Mouse (Mus musculus): Measurements from ENCODE around the gene Trak1. TPM values are rescaled to one million over a fixed set of nuclear protein-coding genes. Genes with fewer than 3 reads are reported as not detected.

The Trak1 gene
- polyA plus RNA-seq, 1 experiment from 2014 or later: 32.9 TPM

DNA sequence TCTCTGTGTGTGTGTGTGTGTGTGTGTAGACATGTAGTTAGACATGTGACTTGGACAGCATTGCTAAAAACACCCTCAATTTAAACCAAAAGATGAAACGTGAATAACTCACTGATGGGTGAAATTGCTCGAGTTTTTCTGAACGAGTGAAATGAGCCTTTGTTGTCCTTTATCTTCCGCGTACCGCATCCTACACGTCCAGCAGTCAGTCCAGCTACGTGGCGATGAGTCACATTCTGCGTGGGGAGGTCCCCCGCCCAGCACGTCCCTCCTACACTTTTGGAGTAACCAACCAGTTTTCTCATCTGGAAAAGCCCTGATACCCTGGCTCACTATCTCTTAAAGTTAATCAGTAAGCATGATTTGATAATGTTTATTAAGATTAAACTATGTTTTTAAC, 116.9 kb downstream of the Trak1 start:
- H3K27ac ChIP-seq: no peak overlapping the region
- peaks cover 25% of the 10 kb centered on the region; the same call in 1 of the 2 replicates for H3K79me2 ChIP-seq (ENCODE audit: inconsistent target)
- no peak overlapping the region for H3K4me3 ChIP-seq (ENCODE audit: inconsistent target)
- 91% methylated on average over 12 of the region's 12 CpGs for WGBS (ENCODE audit: missing documents)
- no peaks in the 10 kb centered on the region; the same call in 1 of the 2 replicates for H3K36me3 ChIP-seq (ENCODE audit: inconsistent target)

DNA sequence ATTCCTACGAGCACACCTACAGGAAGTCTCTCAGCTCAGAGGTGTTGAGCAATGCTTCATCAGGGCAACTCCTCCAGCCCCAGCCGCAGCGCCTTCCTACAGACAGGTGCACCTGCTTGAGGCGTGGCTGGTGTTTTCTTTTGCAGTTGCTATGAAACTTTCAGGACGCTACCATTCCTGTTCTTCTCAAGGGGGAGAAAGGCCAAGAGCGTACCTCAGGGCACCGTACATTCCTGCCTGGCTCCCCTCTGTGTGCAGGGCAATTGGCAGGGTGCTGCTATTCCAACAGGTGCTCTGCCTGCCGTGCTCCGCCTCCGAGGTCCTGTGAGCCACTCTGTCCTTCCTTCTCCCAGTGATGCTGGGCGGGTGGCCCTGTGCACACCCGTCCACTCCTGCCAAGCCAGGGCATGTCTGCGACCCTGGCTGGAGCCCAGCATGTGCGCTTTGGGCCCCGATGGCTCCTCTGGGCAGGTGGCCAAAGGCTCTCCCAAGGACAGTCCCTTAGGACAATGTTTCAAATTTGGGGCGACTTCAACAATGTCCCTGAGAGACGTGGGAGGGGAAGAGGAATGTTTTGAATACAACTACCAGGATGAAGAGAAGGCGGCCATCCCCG, 118.4 kb downstream of the Trak1 start:
- WGBS (ENCODE audit: missing documents): 94% methylated on average over 19 of the region's 19 CpGs
- H3K27ac ChIP-seq: no peak overlapping the region
- no peak overlapping the region for H3K4me3 ChIP-seq (ENCODE audit: inconsistent target)
- H3K36me3 ChIP-seq (ENCODE audit: inconsistent target): no peaks in the 10 kb centered on the region; the same call in 1 of the 2 replicates
- H3K79me2 ChIP-seq (ENCODE audit: inconsistent target): peaks cover 36% of the 10 kb centered on the region; the same call in 1 of the 2 replicates

DNA sequence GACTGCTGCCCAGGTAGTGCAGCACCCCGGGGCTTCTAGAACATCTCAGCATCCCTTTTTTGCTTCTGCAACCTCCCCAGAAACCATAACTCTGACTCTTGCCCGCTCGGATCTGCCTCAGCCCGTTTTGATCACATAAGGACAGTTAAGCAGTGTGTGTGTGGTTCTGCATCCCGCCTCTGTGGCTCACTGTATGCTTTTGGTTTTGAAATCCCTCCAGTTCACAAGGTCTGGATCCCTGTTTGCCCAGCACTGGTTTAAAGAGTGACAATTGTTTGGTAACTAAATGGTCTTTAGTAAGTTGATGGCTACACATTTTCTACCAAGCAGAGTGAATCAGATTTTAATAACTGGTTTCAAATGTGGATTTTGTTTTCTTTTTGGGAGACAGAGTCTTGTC, 119.2 kb downstream of the Trak1 start:
- no peak overlapping the region for H3K27ac ChIP-seq
- H3K79me2 ChIP-seq (ENCODE audit: inconsistent target): peaks cover 43% of the 10 kb centered on the region; the same call in 1 of the 2 replicates
- no peak overlapping the region for H3K4me3 ChIP-seq (ENCODE audit: inconsistent target)
- no peaks in the 10 kb centered on the region; the same call in 1 of the 2 replicates for H3K36me3 ChIP-seq (ENCODE audit: inconsistent target)
- 90% methylated on average over 5 of the region's 5 CpGs for WGBS (ENCODE audit: missing documents)

DNA sequence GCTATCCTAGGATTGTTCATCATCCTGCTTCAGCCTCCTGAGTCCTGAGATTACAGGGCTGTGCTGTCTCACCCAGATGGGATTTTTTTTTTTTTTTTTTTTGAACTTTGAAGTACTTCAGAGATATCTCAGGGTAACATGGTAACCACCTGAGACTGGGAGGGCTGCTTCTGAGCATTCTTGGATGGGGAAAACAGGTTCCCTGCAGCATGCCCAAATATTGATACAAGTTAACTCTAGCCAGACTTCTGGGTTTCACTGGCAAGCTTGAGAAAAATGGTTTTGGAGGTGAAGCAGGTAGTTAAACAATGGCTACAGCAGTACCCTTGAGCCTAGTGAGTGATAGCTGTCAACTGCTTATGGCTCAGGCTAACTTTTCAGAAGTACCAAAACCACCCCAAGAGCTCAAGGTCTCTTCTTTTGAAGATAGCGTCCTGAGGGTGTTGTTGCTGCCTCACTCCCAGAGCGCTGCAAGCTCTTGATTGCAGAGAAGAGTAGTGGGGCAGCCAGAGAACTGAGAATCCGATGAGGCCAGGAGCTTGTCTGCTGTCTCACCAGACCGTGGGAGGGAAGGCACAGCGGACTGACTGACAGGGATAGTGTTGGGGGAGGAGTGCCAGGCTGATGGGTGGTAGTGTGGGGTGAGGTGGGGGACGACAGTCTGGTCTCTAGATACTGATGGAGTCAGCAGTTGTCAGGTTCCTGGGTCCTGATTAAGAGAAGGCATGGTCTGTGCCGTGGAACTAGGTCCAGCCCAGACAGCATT, 119.8 kb downstream of the Trak1 start:
- Histone ChIP-seq H3K36me3 (ENCODE audit: inconsistent target) (no peaks in the 10 kb centered on the region; the same call in 1 of the 2 replicates), H3K4me3 (ENCODE audit: inconsistent target) (no peak overlapping the region), H3K27ac (no peak overlapping the region), H3K79me2 (ENCODE audit: inconsistent target) (peaks cover 49% of the 10 kb centered on the region; the same call in 1 of the 2 replicates)
- WGBS (ENCODE audit: missing documents): 95% methylated on average over 7 of the region's 7 CpGs

DNA sequence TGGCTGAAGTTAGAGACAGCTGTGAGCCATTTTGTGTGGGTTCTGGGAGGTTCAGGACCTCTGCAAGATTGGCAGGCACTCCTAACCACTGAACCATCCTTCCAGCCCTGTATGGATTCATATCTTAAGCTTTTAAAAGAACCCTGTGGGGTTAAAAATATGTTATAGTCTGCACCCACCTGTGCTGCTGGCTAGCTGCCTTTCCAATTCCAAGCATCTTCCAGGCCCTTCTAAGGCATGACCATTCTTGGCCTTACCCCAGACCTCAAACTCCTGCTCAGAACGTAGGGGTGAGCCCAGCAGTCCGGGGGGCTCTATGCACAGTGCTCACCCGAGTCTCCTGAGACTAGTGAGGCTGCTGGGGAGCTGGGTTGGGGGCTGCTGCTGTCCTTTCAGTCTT, 121.7 kb downstream of the Trak1 start:
- Histone ChIP-seq H3K27ac (no peak overlapping the region), H3K4me3 (ENCODE audit: inconsistent target) (no peak overlapping the region), H3K36me3 (ENCODE audit: inconsistent target) (no peaks in the 10 kb centered on the region; the same call in 1 of the 2 replicates), H3K79me2 (ENCODE audit: inconsistent target) (peaks cover 61% of the 10 kb centered on the region; the same call in 1 of the 2 replicates)
- 88% methylated on average over 3 of the region's 3 CpGs for WGBS (ENCODE audit: missing documents)

DNA sequence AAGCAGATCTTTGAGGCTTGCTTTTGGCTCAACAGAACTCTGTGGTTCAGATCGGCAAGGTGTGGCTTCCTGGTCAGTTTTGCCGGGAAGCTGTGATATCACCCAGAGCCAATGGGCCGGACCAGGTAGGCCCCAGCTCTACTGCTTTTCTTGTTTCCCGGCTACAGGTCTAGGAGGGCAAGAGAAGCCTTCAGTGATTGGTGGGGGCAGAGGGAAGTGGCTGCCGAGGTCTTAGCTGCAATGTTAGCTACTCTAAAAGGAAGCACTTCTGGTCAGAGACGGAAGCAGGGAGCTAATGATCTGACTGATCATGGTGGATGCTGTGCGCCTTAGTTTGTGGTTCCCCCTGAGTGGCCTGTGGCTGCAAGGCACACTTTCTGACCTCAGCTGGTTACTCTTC, 122.3 kb downstream of the Trak1 start:
- H3K36me3 ChIP-seq (ENCODE audit: inconsistent target): no peaks in the 10 kb centered on the region
- WGBS (ENCODE audit: missing documents): 12% methylated on average over 7 of the region's 7 CpGs
- no peak overlapping the region for H3K4me3 ChIP-seq (ENCODE audit: inconsistent target)
- H3K79me2 ChIP-seq (ENCODE audit: inconsistent target): peaks cover 61% of the 10 kb centered on the region; the same call in 1 of the 2 replicates
- no peak overlapping the region for H3K27ac ChIP-seq

DNA sequence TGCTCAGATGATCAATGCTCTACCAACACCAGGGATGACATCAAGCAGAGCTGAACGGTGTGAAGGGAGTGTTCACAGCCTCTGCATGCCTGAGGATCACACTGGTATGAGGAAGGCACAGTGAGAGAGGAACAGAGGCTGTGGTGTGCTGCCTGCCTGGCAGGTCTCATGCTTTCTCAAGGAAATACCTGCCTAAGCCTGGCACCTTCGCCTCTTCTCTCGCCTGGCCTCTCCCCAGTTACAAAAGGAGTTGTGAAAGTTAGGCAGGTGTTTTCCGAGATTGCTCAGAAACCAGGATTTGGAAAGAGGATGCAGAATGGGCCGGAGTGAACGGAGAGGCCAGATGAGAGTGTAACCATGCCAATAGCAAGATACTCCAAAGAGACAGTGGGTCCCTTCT, 123.5 kb downstream of the Trak1 start:
- H3K27ac ChIP-seq: no peak overlapping the region

DNA sequence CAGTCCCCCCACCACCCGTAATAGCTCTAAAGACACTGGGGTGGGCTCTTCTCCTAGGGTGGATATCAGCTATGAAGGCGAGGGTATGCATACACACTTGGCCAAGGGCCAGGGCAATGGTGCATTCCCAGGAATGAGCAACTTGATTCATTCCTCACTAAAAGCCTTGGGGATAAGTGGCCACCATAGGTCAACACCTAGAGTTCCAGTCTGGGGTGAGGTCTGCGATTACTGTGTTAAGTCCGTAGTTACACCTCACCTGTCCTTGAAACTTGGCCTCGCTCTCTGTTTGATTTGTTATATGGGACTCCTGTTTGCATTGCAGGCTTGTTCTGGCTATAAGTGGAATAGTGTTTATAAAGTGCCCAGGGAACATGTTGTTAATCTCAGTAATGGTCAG, 125.1 kb downstream of the Trak1 start:
- H3K79me2 ChIP-seq (ENCODE audit: inconsistent target): peaks cover 76% of the 10 kb centered on the region; the same call in 1 of the 2 replicates
- H3K36me3 ChIP-seq (ENCODE audit: inconsistent target): no peaks in the 10 kb centered on the region
- 97% methylated on average over 5 of the region's 5 CpGs for WGBS (ENCODE audit: missing documents)
- no peak overlapping the region for H3K4me3 ChIP-seq (ENCODE audit: inconsistent target)
- H3K27ac ChIP-seq: no peak overlapping the region

More for the DNA sequence above, 123.5 kb downstream of the Trak1 start:
- no peaks in the 10 kb centered on the region for H3K36me3 ChIP-seq (ENCODE audit: inconsistent target)
- H3K4me3 ChIP-seq (ENCODE audit: inconsistent target): no peak overlapping the region
- H3K79me2 ChIP-seq (ENCODE audit: inconsistent target): peaks cover 61% of the 10 kb centered on the region; the same call in 1 of the 2 replicates
- WGBS (ENCODE audit: missing documents): 87% methylated on average over 6 of the region's 6 CpGs

DNA sequence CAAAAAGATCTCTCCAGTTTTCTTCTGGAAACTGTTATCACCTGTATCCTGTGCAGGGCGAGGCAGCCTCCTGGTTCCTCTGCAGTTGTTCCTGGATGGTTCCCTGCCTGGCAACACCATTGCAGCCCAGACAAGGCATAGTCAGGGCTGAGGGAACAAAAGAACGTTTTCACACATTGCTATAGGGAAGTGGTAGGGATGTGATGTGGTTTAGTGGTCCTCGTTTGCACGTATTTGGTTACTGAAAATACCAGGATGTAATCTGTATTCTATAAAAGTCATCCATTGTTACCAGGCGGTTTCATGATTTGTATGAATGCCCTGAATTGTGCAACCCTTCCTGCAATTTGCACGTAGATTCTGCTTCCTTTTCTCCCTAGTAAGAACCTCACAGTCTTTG, 126.3 kb downstream of the Trak1 start:
- H3K4me3 ChIP-seq (ENCODE audit: inconsistent target): no peak overlapping the region
- no peak overlapping the region for H3K27ac ChIP-seq
- no peaks in the 10 kb centered on the region for H3K36me3 ChIP-seq (ENCODE audit: inconsistent target)
- 26% methylated on average over 6 of the region's 6 CpGs for WGBS (ENCODE audit: missing documents)
- H3K79me2 ChIP-seq (ENCODE audit: inconsistent target): peaks cover 88% of the 10 kb centered on the region; the same call in 1 of the 2 replicates

DNA sequence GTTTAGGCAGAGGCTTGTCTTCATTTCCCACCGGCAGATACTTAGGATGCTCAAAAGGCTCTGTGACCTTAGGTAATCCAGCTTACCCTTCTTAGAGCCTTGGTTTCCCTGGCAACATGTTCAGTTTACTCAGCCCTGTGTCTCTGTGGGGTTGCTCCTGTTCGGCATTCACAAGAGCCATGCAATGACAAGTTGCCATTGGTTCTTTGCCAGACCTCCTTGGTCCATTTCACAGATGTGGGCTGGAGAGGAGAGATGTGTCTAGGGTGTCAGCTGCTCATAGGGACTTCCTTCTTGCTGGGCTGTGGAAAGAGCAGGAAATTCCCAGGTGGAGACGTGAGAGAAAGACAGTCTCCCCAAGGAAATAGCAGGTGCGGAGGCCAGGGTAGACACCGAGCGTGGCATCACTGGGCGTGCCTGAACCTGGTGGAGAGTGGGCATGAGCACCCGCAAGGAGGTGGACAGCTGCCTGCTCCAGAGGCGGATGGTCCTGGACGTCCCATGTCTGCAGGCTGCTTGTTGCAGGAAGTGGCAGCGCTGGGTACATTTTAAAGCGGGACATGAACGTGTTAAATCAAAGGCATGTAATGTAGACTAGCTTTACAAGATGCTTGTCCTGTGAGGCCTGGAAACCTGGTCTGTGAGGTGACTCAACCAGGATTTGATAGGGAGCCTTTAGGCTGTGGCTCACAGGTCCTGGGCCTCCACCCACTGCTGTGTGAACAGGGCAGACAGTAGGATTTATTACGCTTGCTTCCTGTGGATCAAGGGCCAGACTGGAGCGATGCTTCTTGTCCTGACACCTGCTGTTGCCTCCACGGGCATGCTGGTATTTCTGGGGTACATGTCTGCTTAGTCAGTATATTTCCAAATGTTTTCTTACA, 127.2 kb downstream of the Trak1 start:
- 92% methylated on average over 16 of the region's 16 CpGs for WGBS (ENCODE audit: missing documents)
- H3K36me3 ChIP-seq (ENCODE audit: inconsistent target): no peaks in the 10 kb centered on the region
- peaks cover 97% of the 10 kb centered on the region; the same call in 1 of the 2 replicates for H3K79me2 ChIP-seq (ENCODE audit: inconsistent target)
- no peak overlapping the region for H3K4me3 ChIP-seq (ENCODE audit: inconsistent target)
- H3K27ac ChIP-seq: no peak overlapping the region

DNA sequence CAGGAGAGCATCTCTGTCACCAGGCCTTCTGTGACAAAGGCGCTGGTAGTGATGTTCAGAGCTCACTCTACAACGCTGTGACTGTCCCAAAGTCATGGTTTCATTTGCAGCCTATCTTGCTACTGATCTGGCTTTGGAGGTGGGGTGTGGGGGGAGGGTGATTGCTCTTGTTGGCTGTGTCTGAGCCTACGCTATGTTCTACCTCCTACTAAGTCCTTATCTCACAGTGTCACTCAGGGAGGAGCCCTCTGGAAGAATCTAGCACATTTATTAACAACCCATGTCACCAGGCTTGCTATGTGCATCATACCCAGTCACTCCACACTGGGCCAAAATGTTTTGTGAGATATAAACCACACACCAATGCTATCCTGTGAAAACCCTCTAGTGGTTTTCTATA, 129.1 kb downstream of the Trak1 start:
- peaks cover 92% of the 10 kb centered on the region; the same call in 1 of the 2 replicates for H3K79me2 ChIP-seq (ENCODE audit: inconsistent target)
- H3K36me3 ChIP-seq (ENCODE audit: inconsistent target): peaks cover 3% of the 10 kb centered on the region; the same call in 1 of the 2 replicates
- no peak overlapping the region for H3K4me3 ChIP-seq (ENCODE audit: inconsistent target)
- 86% methylated on average over 3 of the region's 3 CpGs for WGBS (ENCODE audit: missing documents)
- no peak overlapping the region for H3K27ac ChIP-seq

DNA sequence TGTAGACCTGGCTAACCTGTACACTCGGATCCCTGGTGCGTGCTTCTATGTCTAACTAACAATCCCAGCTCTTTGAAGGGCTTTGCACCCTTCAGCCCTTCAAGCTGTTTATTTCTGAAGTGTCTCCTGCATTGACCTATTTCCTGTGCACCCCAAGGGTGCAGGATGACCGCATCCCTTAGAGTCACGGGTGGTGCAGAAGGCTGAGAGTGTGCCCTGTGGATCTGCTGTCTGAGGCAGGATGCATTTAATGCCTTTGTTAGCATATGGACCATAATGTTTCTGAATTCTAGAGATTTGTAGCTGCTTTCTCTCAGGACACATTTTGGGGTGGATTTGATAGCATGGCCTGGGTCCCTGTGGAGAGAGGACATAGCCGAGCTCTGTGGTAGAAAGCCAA, 129.6 kb downstream of the Trak1 start:
- Histone ChIP-seq H3K27ac (no peak overlapping the region), H3K4me3 (ENCODE audit: inconsistent target) (no peak overlapping the region)

DNA sequence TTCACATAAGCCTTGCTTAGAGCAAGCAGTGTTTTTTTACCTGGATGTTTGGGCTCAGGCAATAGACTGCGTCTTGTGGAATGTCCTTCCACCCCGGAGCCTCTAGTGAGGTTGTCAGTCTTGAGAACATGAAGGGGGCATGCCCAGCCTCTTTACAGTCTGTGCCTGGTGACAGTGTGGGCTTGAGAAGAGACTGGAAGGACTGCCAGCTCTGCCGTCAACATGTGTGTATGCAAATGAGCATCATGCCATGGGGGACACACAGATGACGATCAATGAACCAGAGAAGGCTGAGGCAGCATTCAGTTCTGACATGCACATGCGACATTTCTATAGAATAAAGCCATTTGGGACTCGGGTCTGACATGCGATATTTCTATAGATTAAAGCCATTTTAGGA, 132.3 kb downstream of the Trak1 start:
- 96% methylated on average over 7 of the region's 7 CpGs for WGBS (ENCODE audit: missing documents)

More for the DNA sequence above, 129.6 kb downstream of the Trak1 start:
- Histone ChIP-seq H3K79me2 (ENCODE audit: inconsistent target) (peaks cover 87% of the 10 kb centered on the region; the same call in 1 of the 2 replicates), H3K36me3 (ENCODE audit: inconsistent target) (peaks cover 6% of the 10 kb centered on the region; the same call in 1 of the 2 replicates)
- 97% methylated on average over 5 of the region's 5 CpGs for WGBS (ENCODE audit: missing documents)

DNA sequence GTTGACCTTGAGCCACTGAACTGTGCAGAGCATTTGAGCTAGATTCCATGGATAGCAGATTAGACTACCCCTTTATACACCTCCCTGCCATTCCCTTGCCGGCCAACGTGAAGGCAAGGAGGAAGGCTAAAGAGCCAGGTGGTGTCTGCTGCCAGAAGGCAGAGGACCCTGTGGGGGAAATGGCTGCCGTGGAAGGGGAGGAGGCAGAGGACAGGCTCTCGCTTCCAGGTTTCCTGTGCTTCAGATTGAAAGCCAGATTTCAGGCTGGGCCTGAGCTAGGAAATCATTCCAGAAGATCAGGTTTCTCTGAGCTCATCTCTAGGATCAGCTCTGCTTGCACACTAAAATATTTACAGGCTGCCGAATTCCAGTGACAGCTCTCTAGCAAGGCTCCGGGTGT, 133.1 kb downstream of the Trak1 start:
- Histone ChIP-seq H3K27ac (no peak overlapping the region), H3K36me3 (ENCODE audit: inconsistent target) (peaks cover 11% of the 10 kb centered on the region; the same call in 1 of the 2 replicates)

More for the DNA sequence above, 132.3 kb downstream of the Trak1 start:
- Histone ChIP-seq H3K36me3 (ENCODE audit: inconsistent target) (peaks cover 11% of the 10 kb centered on the region; the same call in 1 of the 2 replicates), H3K79me2 (ENCODE audit: inconsistent target) (peaks cover 61% of the 10 kb centered on the region; the same call in 1 of the 2 replicates), H3K27ac (no peak overlapping the region), H3K4me3 (ENCODE audit: inconsistent target) (no peak overlapping the region)

More for the DNA sequence above, 133.1 kb downstream of the Trak1 start:
- Histone ChIP-seq H3K79me2 (ENCODE audit: inconsistent target) (peaks cover 53% of the 10 kb centered on the region; the same call in 1 of the 2 replicates), H3K4me3 (ENCODE audit: inconsistent target) (no peak overlapping the region)
- WGBS (ENCODE audit: missing documents): 95% methylated on average over 6 of the region's 6 CpGs

All from macrophage (primary cell).